Mouse (Mus musculus) hindbrain, embryonic 16.5 days (tissue): ENCODE data around the gene Lipn. TPM values are rescaled to one million over a fixed set of nuclear protein-coding genes. Genes with fewer than 3 reads are reported as not detected.

ENCODE experiments used
- ATAC-seq: fragments of 200-750 bp; cut with Nextera tagmentation; 2 replicates; pipeline ENCODE4 v1.8.0; 2017; ENCODE audit warnings: moderate TSS enrichment, moderate library complexity
- H3K27ac ChIP-seq: fragments of 300-500 bp; sonication (generic); 2 replicates; pipeline ENCODE4 v1.5.1; 2014; ENCODE audit warnings: low read depth, mild to moderate bottlenecking, control low read depth, low read length, moderate library complexity
- H3K27me3 ChIP-seq: fragments of 300-500 bp; sonication (generic); replicated peaks from 2 replicates; pipeline ENCODE4 v1.6.1; 2014; ENCODE audit warnings: low read length; ENCODE audit not compliant: control insufficient read depth, insufficient read depth
- H3K36me3 ChIP-seq: fragments of 300-500 bp; sonication (generic); 2 replicates; pipeline ENCODE4 v1.6.1; 2014; ENCODE audit warnings: mild to moderate bottlenecking, low read length, moderate library complexity, mixed read lengths; ENCODE audit not compliant: control insufficient read depth, insufficient read depth
- H3K4me1 ChIP-seq: fragments of 300-500 bp; sonication (generic); 2 replicates; pipeline ENCODE4 v1.6.1; 2014; ENCODE audit warnings: low read depth, low read length; ENCODE audit not compliant: control insufficient read depth, insufficient read depth
- H3K4me2 ChIP-seq: fragments of 300-500 bp; sonication (generic); 2 replicates; pipeline ENCODE4 v1.6.1; 2014; ENCODE audit warnings: mild to moderate bottlenecking, low read length, control low read depth, moderate library complexity
- H3K4me3 ChIP-seq: fragments of 300-500 bp; sonication (generic); 2 replicates; pipeline ENCODE4 v1.5.1; 2014; ENCODE audit warnings: mild to moderate bottlenecking, low read length, control low read depth, moderate library complexity
- H3K9ac ChIP-seq: fragments of 300-500 bp; sonication (generic); 2 replicates; pipeline ENCODE4 v1.6.1; 2014; ENCODE audit warnings: low read depth, mild to moderate bottlenecking, control low read depth, low read length, moderate library complexity
- H3K9me3 ChIP-seq: fragments of 300-500 bp; sonication (generic); 2 replicates; pipeline ENCODE4 v1.6.1; 2014; ENCODE audit warnings: mild to moderate bottlenecking, low read length, moderate library complexity; ENCODE audit not compliant: control insufficient read depth
- WGBS: fragments of 180-500 bp; shearing (Covaris S2); extraction: QIAGEN DNeasy Blood & Tissue Kit; methylation state at CpG from one replicate; pipeline ENCODE4 v1.1.7; 2014; 5-methylcytosine and 5-hydroxymethylcytosine counted together
- polyA plus RNA-seq: library from polyadenylated mRNA; unstranded; fragments of >200 nt; fragmentation: Nextera tagmentation; extraction: Ambion mirVana; gene quantifications from 2 replicates; pipeline ENCODE4 v1.2.1, GENCODE M21; 2015

Gene Lipn
- not detected in 2 replicates for polyA plus RNA-seq

GRCm38 (mm10) chr19:34066779-34067472 is at the start of gene Lipn:
Lipn (plus strand) TSS chr19:34067358.
- 92% methylated on average over 9 of the region's 9 CpGs for WGBS

GRCm38 (mm10) chr19:34021440-34022172 is 45.6 kb upstream of the Lipn start:
- no peaks in the 10 kb centered on the region for H3K4me1 ChIP-seq
- no peaks in the 10 kb centered on the region for H3K36me3 ChIP-seq
- no peaks in the 10 kb centered on the region for H3K27me3 ChIP-seq
- no peaks in the 10 kb centered on the region for H3K9me3 ChIP-seq
- 88% methylated on average over 11 of the region's 11 CpGs for WGBS
- H3K27ac ChIP-seq: no peak overlapping the region
- no peak overlapping the region for H3K9ac ChIP-seq
- no peak overlapping the region for H3K4me3 ChIP-seq
- no peak for ATAC-seq
- H3K4me2 ChIP-seq: no peak overlapping the region

More at GRCm38 (mm10) chr19:34066779-34067472, at the start of gene Lipn:
- Histone ChIP-seq H3K27me3 (no peaks in the 10 kb centered on the region), H3K4me3 (no peak within 1 kb of the TSS), H3K36me3 (no peaks in the 10 kb centered on the region), H3K9ac (no peak within 1 kb of the TSS), H3K4me1 (no peaks in the 10 kb centered on the region), H3K27ac (no peak within 1 kb of the TSS), H3K4me2 (no peak within 1 kb of the TSS), H3K9me3 (no peaks in the 10 kb centered on the region)
- no peak for ATAC-seq

GRCm38 (mm10) chr19:34022759-34023158 is 44.4 kb upstream of the Lipn start:
- H3K4me3 ChIP-seq: no peak overlapping the region
- H3K4me1 ChIP-seq: no peaks in the 10 kb centered on the region
- ATAC-seq: no peak
- H3K4me2 ChIP-seq: no peak overlapping the region
- H3K9ac ChIP-seq: no peak overlapping the region
- H3K27ac ChIP-seq: no peak overlapping the region
- no peaks in the 10 kb centered on the region for H3K9me3 ChIP-seq
- H3K27me3 ChIP-seq: no peaks in the 10 kb centered on the region
- WGBS: 48% methylated on average over 3 of the region's 3 CpGs
- no peaks in the 10 kb centered on the region for H3K36me3 ChIP-seq

GRCm38 (mm10) chr19:34039731-34040130 is 27.4 kb upstream of the Lipn start:
- ATAC-seq: no peak
- 93% methylated on average over 1 of the region's 1 CpGs for WGBS
- H3K4me2 ChIP-seq: no peak overlapping the region
- H3K27ac ChIP-seq: no peak overlapping the region
- H3K9me3 ChIP-seq: no peaks in the 10 kb centered on the region
- no peaks in the 10 kb centered on the region for H3K27me3 ChIP-seq
- H3K9ac ChIP-seq: no peak overlapping the region
- H3K4me3 ChIP-seq: no peak overlapping the region
- H3K4me1 ChIP-seq: no peaks in the 10 kb centered on the region
- H3K36me3 ChIP-seq: no peaks in the 10 kb centered on the region

GRCm38 (mm10) chr19:34043008-34043407 is 24.1 kb upstream of the Lipn start:
- Histone ChIP-seq H3K4me2 (no peak overlapping the region), H3K36me3 (no peaks in the 10 kb centered on the region), H3K4me3 (no peak overlapping the region), H3K9ac (no peak overlapping the region), H3K9me3 (no peaks in the 10 kb centered on the region), H3K27ac (no peak overlapping the region), H3K4me1 (no peaks in the 10 kb centered on the region), H3K27me3 (no peaks in the 10 kb centered on the region)
- WGBS: 66% methylated on average over 6 of the region's 6 CpGs
- no peak for ATAC-seq

GRCm38 (mm10) chr19:34049371-34050039 is 17.7 kb upstream of the Lipn start:
- Histone ChIP-seq H3K36me3 (no peaks in the 10 kb centered on the region), H3K4me3 (no peak overlapping the region), H3K9me3 (no peaks in the 10 kb centered on the region), H3K9ac (no peak overlapping the region), H3K27ac (no peak overlapping the region), H3K4me2 (no peak overlapping the region), H3K4me1 (no peaks in the 10 kb centered on the region), H3K27me3 (no peaks in the 10 kb centered on the region)
- ATAC-seq: no peak
- 83% methylated on average over 3 of the region's 3 CpGs for WGBS

GRCm38 (mm10) chr19:34051502-34051901 is 15.7 kb upstream of the Lipn start:
- WGBS: 72% methylated on average over 3 of the region's 3 CpGs
- Histone ChIP-seq H3K36me3 (no peaks in the 10 kb centered on the region), H3K27me3 (no peaks in the 10 kb centered on the region), H3K4me2 (no peak overlapping the region), H3K27ac (no peak overlapping the region), H3K4me3 (no peak overlapping the region), H3K9me3 (no peaks in the 10 kb centered on the region), H3K4me1 (no peaks in the 10 kb centered on the region), H3K9ac (no peak overlapping the region)
- no peak for ATAC-seq

- no peaks in the 10 kb centered on the region for H3K9me3 ChIP-seq
- no peaks in the 10 kb centered on the region for H3K27me3 ChIP-seq
- ATAC-seq: no peak
- H3K4me3 ChIP-seq: no peak overlapping the region
- no peak overlapping the region for H3K27ac ChIP-seq
- H3K4me2 ChIP-seq: no peak overlapping the region
- no peaks in the 10 kb centered on the region for H3K4me1 ChIP-seq
- 58% methylated on average over 1 of the region's 1 CpGs for WGBS
- no peaks in the 10 kb centered on the region for H3K36me3 ChIP-seq
- H3K9ac ChIP-seq: no peak overlapping the region
Observed at GRCm38 (mm10) chr19:34063547-34063946, 3.6 kb upstream of the Lipn start.

GRCm38 (mm10) chr19:34064059-34064458 is 3.1 kb upstream of the Lipn start:
- no peak overlapping the region for H3K4me3 ChIP-seq
- ATAC-seq: no peak
- no peaks in the 10 kb centered on the region for H3K4me1 ChIP-seq
- no peak overlapping the region for H3K27ac ChIP-seq
- no peaks in the 10 kb centered on the region for H3K9me3 ChIP-seq
- no peak overlapping the region for H3K9ac ChIP-seq
- no peak overlapping the region for H3K4me2 ChIP-seq
- 91% methylated on average over 4 of the region's 4 CpGs for WGBS
- H3K27me3 ChIP-seq: no peaks in the 10 kb centered on the region
- no peaks in the 10 kb centered on the region for H3K36me3 ChIP-seq
